Mouse (Mus musculus): ENCODE measurements around the gene Tex14.
"Not testable (repeated sequence)": the region's sequence is repeated elsewhere in the genome, so short reads cannot be mapped to it uniquely, and the experiment has no call there.

Gene Tex14

GRCm38 (mm10) chr11:87472058-87472457, 67.2 kb downstream of the Tex14 start:
- not testable (repeated sequence) for DNase-seq (ENCODE audit: low spot score in 2 of 2)

GRCm38 (mm10) chr11:87479172-87479571, 74.3 kb downstream of the Tex14 start:
- DNase-seq (ENCODE audit: low spot score in 2 of 2): not testable (repeated sequence)

GRCm38 (mm10) chr11:87483796-87484326, 79.0 kb downstream of the Tex14 start:
- DNase-seq (ENCODE audit: low spot score in 2 of 2): no peak

GRCm38 (mm10) chr11:87488948-87489347, 84.1 kb downstream of the Tex14 start:
- DNase-seq (ENCODE audit: low spot score in 2 of 2): no peak

- DNase-seq (ENCODE audit: low spot score in 2 of 2): no peak
Observed at GRCm38 (mm10) chr11:87504690-87505214, 99.9 kb downstream of the Tex14 start.

- no peak for DNase-seq (ENCODE audit: low spot score in 2 of 2)
Observed at GRCm38 (mm10) chr11:87506502-87506901, 101.6 kb downstream of the Tex14 start.

GRCm38 (mm10) chr11:87507043-87507442, 102.2 kb downstream of the Tex14 start:
- DNase-seq (ENCODE audit: low spot score in 2 of 2): no peak

GRCm38 (mm10) chr11:87519260-87519659, 114.4 kb downstream of the Tex14 start:
- peak; percentile 51 to 65 for DNase-seq (ENCODE audit: low spot score in 2 of 2)

- no peak for DNase-seq (ENCODE audit: low spot score in 2 of 2)
Observed at GRCm38 (mm10) chr11:87523466-87523865, 118.6 kb downstream of the Tex14 start.

- DNase-seq (ENCODE audit: low spot score in 2 of 2): no peak
Observed at GRCm38 (mm10) chr11:87523967-87524366, 119.1 kb downstream of the Tex14 start.

- no peak for DNase-seq (ENCODE audit: low spot score in 2 of 2)
Observed at GRCm38 (mm10) chr11:87524780-87525179, 119.9 kb downstream of the Tex14 start.

GRCm38 (mm10) chr11:87527364-87527763, 122.5 kb downstream of the Tex14 start:
- no peak for DNase-seq (ENCODE audit: low spot score in 2 of 2)

- no peak for DNase-seq (ENCODE audit: low spot score in 2 of 2)
Observed at GRCm38 (mm10) chr11:87527990-87528389, 123.1 kb downstream of the Tex14 start.

GRCm38 (mm10) chr11:87531695-87532094, 126.8 kb downstream of the Tex14 start:
- DNase-seq (ENCODE audit: low spot score in 2 of 2): no peak

GRCm38 (mm10) chr11:87542285-87542684, 137.4 kb downstream of the Tex14 start:
- DNase-seq (ENCODE audit: low spot score in 2 of 2): no peak

- DNase-seq (ENCODE audit: low spot score in 2 of 2): no peak
Observed at GRCm38 (mm10) chr11:87542906-87543305, 138.0 kb downstream of the Tex14 start.

- no peak for DNase-seq (ENCODE audit: low spot score in 2 of 2)
Observed at GRCm38 (mm10) chr11:87553342-87553741, 148.5 kb downstream of the Tex14 start.

- DNase-seq (ENCODE audit: low spot score in 2 of 2): no peak
Observed at GRCm38 (mm10) chr11:87554386-87554785, 149.5 kb downstream of the Tex14 start.

GRCm38 (mm10) chr11:87555106-87555703, 150.3 kb downstream of the Tex14 start:
- DNase-seq (ENCODE audit: low spot score in 2 of 2): no peak

- no peak for DNase-seq (ENCODE audit: low spot score in 2 of 2)
Observed at GRCm38 (mm10) chr11:87561208-87561607, 156.3 kb downstream of the Tex14 start.

- DNase-seq (ENCODE audit: low spot score in 2 of 2): no peak
Observed at GRCm38 (mm10) chr11:87566501-87566900, 161.6 kb downstream of the Tex14 start, which contains the start of gene Gm11492. TSS of gene Gm11492 (plus strand) at chr11:87566653.

- DNase-seq (ENCODE audit: low spot score in 2 of 2): no peak
Observed at GRCm38 (mm10) chr11:87568255-87568953, 163.5 kb downstream of the Tex14 start, which contains the start of gene Sept4. TSS of gene Sept4 (plus strand) at chr11:87568903.

GRCm38 (mm10) chr11:87570743-87571142, 165.9 kb downstream of the Tex14 start:
- no peak for DNase-seq (ENCODE audit: low spot score in 2 of 2)

Data from spleen, postnatal 4 days (tissue).